Mouse (Mus musculus) brain, embryonic 18.5 days (tissue): Measurements from ENCODE around the gene Zfp560.
"Not testable (repeated sequence)": the region's sequence is repeated elsewhere in the genome, so short reads cannot be mapped to it uniquely, and the experiment has no call there.

Source experiments
- DNase-seq: peaks from one replicate; pipeline ENCODE4 v3.0.0-alpha.2; 2012; ENCODE audit warnings: low read depth, low spot score

Zfp560 gene

DNA sequence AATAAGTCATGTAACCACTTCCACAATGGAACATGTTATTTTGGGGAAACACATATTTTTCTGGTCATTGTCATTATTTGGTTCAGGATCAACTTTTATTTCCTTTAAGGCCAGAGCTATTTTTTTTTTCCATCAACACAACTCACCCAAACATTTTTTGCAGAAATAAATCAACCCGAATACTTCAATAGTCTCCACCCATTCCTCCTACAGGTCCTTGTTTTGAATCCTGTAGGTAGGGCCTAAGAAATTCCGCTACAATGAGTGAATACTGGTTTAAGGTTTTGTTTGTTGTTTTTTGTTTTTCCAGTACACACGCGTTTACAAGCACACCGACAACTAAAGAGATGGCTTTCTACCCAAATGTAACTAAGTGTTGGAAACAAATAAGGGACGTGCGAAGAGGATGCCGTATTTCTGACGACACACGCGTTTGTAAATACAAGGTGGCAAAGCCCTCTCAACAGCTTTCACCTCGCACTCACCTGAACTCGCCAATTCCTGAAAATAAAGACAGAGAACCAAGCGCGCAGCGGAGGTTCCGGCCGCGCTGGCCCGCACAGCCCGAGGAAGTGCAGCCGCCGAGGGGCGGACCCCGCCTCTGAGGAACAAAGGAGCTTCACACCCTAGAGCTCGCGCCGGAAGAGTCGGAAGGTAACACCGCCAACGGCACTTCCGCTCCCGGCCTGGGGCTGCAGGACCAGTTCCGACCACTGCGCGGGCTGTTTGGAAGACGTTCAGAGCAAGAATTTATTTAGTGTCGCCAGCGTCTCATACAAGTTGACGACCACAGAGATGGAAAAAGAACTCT, at the start of gene Zfp560:
Gene Zfp560, minus strand, starts transcription at position 646 of the 811 bp plus-strand sequence.
- DNase-seq, result peak; percentile 74

DNA sequence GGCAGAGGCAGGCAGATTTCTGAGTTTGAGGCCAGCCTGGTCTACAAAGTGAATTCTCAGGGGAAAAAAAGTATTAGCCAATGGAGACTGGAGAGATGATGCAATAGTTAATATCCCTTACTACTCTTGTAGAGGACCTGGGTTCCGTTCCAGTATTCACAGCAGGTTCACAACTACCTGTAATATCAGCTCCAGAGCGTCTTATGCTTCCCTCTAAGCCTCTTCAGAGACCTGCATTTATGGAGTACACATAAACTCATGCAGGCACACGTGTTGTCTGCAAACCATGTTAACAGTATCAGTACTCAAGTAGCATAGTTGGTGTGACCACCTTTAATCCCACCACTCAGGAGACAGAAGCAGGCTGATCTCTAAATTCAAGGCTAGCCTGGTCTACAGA, 45.0 kb upstream of the Zfp560 start:
- DNase-seq, result no peak

DNA sequence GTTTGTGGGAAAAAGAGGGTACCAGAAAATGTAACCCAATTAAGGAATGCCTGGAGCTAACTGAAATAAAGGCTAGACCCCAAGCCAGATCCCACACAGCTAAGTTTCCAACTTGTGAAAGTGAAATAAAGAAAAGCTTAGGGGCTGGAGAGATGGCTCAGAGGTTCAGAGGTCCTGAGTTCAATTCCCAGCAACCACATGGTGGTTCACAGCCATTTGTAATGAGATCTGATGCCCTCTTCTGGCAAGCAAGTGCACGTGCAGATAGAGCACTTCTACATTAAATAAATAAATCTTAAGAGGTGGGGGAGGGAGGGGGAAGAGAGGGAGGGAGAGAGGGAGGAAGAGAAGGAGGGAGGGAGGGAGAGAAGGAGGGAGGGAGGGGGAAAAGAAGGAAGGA, 26.5 kb upstream of the Zfp560 start:
- DNase-seq, result no peak

DNA sequence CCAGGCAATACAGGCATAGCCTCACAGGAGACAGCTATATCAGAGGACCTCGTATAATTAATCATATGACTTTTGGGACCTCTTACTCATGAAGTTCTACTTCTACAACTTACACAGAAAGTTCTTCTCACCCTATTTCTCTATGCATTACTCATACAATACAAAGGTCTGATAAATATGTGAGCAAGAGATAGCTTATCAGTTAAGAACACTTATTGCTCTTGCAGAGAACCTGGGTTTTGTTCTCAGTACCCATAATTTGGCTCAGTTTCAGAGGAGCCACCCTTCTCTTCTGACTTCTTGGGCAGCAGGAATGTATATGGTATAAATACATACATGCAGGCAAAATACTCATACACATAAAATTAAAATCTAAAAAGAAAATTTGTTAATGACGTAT, 24.3 kb upstream of the Zfp560 start:
- DNase-seq, result no peak

DNA sequence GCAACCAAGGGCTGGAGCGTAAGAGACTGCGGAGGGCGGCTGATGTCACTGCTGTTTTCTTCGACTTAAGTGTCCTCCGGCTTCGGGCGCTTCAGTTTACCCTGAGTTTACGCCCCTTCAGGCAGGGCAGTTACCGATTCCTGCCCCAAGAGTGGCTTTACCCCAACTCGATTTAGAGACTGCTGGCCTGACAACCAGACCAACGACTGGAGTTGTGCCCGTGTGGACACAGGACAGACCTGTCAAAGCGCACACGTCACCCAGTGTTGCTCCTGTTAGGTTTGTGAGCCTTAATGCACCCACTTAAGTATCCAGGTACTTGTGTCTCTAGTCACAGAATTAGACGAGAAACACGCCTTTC, 346 bp upstream of the Zfp560 start:
- no peak for DNase-seq

DNA sequence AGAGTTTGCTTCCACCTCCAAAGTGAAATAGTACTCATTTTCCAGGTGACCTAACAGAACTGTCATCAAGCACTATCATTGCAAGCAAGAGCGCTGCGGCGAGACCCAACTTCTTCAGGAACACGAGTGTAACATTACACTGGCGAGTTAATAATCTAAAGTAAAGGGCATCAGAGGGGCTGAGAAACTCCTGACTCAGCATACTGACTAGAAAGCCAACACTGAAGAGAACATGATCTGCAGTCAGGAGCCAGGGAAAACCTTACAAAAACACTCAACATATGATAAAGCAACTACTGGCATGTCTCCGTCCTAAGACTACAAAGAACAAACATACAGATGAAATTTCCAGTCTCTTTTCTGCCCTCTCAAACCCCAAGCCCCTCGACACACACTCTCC, 1.3 kb downstream of the Zfp560 start:
- DNase-seq, result no peak

DNA sequence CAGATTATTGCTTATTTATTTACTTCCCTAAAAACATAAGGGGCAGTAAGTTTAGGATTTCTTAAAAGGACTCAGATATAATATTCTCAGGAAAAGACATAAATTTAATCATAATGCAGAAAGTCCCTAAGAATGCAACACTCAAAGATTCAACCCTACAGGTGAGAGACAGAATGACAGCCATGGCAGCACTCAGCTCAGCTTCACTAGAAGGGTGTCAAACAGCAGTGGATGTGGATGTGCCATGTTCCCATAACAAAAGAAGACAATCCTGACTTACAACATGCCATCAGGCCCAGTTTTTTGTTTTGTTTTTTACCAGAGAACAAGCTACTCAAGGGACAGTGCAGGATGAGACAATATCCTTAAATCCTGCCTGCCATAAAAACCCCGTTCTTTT, 10.3 kb downstream of the Zfp560 start:
- no peak for DNase-seq

DNA sequence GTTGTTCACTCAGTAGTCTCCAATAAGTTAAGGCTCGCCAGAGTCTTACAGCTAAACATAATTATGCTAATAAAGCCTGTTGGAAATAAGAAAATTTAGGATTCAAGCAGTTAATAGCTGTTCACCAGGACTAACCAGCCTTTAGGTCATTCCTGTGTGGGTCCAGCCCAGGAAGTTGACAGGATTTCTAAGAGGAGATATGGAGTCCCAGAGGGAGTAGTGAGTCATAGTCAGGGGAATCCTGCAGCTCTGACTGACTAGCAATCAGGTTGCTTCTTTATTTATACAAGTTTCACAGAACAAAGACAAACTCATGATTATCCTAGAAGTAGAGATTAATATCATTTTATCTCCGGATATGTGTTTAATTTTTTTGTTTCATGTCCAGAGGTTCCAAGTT, 17.7 kb downstream of the Zfp560 start:
- DNase-seq, result no peak

DNA sequence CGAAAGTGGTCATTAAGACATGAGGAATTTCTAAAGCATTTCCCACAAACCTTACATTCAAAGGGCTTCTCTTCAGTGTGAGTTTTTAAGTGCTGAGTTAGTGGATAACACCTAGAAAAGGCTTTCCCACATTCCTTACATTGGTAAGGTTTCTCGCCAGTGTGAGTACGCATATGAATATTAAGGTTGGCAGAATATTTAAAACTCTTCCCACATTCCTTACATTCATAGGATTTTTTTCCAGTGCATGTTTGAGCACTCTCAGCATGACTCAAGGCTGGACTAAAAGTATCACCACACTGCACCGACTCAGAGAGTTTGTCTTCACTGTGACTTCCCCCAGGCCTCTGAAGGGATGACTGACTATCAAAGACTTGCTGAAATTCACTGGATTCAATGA, 36.5 kb downstream of the Zfp560 start:
- no peak for DNase-seq

DNA sequence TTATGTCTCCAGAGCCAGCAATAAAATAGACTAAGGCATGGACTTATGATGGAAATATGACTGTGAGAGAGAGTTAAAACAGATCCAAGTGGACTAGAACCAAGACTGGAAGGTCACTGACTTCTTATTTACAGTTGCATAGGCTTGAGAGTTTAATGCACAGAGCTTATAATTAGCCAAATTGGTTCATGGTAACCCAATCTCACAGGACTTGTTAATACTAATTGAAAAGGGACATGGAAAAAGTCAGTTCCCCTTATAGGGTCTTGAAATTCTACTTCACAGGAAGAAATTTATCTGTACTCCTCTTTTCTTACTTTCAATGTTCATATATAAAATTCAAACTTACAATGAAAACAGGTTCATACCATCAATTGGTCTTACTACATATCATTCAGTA, 49.0 kb downstream of the Zfp560 start, which contains the start of gene Olfr18:
Gene Olfr18, minus strand, starts transcription at position 101 of the 400 bp plus-strand sequence.
- DNase-seq, result no peak

DNA sequence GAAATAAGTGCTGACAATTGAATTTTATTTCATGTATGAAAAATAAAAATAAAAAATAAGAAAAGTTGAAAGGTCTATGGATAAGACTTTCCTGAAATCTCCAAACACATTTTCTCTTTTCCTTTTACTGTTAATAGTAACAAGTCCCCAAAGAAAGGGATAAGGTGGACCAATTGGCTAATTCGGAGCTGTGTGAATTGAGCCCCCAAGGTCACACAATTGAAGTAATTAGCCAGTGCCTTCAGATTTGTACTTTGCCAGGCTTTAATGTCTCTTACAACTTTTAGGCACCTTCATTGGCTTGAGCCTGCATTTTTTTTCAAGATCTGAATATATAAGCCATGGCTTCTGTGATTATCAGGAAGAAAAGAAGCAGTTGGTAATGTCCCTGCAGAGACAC, 86.7 kb downstream of the Zfp560 start, which contains the start of gene Olfr873:
Gene Olfr873, plus strand, starts transcription at position 301 of the 400 bp plus-strand sequence.
- DNase-seq, result no peak

DNA sequence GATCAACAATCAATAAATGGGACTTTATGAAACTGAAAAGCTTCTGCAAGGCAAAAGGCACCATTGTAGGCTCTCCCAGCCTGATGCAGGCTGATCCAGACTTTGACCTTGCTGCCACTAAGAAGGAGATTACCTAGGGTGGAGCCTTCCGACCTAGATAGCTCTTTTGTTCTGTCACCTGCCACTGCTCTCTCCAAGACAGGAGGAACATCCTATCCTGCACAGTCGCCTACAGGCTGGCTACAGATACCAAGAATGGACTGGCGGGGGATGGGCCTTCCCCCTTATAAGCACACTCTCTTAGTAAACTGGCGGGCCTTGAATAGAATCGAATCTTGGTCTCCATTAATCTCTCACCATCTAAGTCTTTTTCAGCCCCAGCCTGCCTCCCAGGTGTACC, 89.4 kb downstream of the Zfp560 start:
- not testable (repeated sequence) for DNase-seq
